Mouse (Mus musculus) CD4-positive, CD25-positive, alpha-beta regulatory T cell, adult 2 months (primary cell): Measurements from ENCODE around the gene Rab31.

Source experiments
- DNase-seq: peaks from one replicate; pipeline ENCODE4 v3.0.0-alpha.2; 2012; ENCODE audit warnings: low read depth, low spot score

Gene Rab31

GRCm38 (mm10) chr17:65666388-65667161, 106.0 kb downstream of the Rab31 start:
- DNase-seq: no peak

GRCm38 (mm10) chr17:65665786-65666387, 106.7 kb downstream of the Rab31 start:
- DNase-seq: no peak

- no peak for DNase-seq
Measured at GRCm38 (mm10) chr17:65663329-65664078, 109.0 kb downstream of the Rab31 start.

- no peak for DNase-seq
Measured at GRCm38 (mm10) chr17:65662662-65663061, 109.9 kb downstream of the Rab31 start.

- DNase-seq: no peak
Measured at GRCm38 (mm10) chr17:65658416-65658815, 114.1 kb downstream of the Rab31 start.

- no peak for DNase-seq
Measured at GRCm38 (mm10) chr17:65657958-65658357, 114.6 kb downstream of the Rab31 start.

- no peak for DNase-seq
Measured at GRCm38 (mm10) chr17:65656731-65657130, 115.8 kb downstream of the Rab31 start.

GRCm38 (mm10) chr17:65656076-65656475, 116.5 kb downstream of the Rab31 start:
- no peak for DNase-seq

- no peak for DNase-seq
Measured at GRCm38 (mm10) chr17:65655608-65656007, 116.9 kb downstream of the Rab31 start.

- no peak for DNase-seq
Measured at GRCm38 (mm10) chr17:65650598-65650997, 122.0 kb downstream of the Rab31 start.

- no peak for DNase-seq
Measured at GRCm38 (mm10) chr17:65649175-65649493, 123.4 kb downstream of the Rab31 start.

GRCm38 (mm10) chr17:65648371-65649174, 124.0 kb downstream of the Rab31 start:
- DNase-seq: no peak

GRCm38 (mm10) chr17:65647961-65648360, 124.6 kb downstream of the Rab31 start:
- DNase-seq: no peak

GRCm38 (mm10) chr17:65647226-65647625, 125.3 kb downstream of the Rab31 start:
- DNase-seq: no peak

- DNase-seq: no peak
Measured at GRCm38 (mm10) chr17:65643579-65643978, 129.0 kb downstream of the Rab31 start.

- no peak for DNase-seq
Measured at GRCm38 (mm10) chr17:65643051-65643521, 129.5 kb downstream of the Rab31 start.

GRCm38 (mm10) chr17:65642578-65642991, 130.0 kb downstream of the Rab31 start:
- DNase-seq: no peak

GRCm38 (mm10) chr17:65641734-65642218, 130.8 kb downstream of the Rab31 start, which contains the start of gene Txndc2:
Gene Txndc2 (minus strand): TSS chr17:65642168.
- DNase-seq: no peak

GRCm38 (mm10) chr17:65639144-65639543, 133.4 kb downstream of the Rab31 start:
- no peak for DNase-seq

GRCm38 (mm10) chr17:65635715-65636360, 136.7 kb downstream of the Rab31 start:
- DNase-seq: no peak

- DNase-seq: no peak
Measured at GRCm38 (mm10) chr17:65629943-65630342, 142.6 kb downstream of the Rab31 start.
